Mouse (Mus musculus) hindbrain, postnatal 0 days (tissue): Measurements from ENCODE around the gene Npnt. TPM values are rescaled to one million over a fixed set of nuclear protein-coding genes. Genes with fewer than 3 reads are reported as not detected.

Source experiments
- ATAC-seq: fragments of 200-750 bp; cut with Nextera tagmentation; 2 replicates; pipeline ENCODE4 v1.8.0; 2017; ENCODE audit warnings: mild to moderate bottlenecking, moderate TSS enrichment, moderate library complexity
- DNase-seq: peaks from one replicate; pipeline ENCODE4 v3.0.0-alpha.2; 2015; ENCODE audit warnings: low spot score
- H3K27ac ChIP-seq: fragments of 300-500 bp; sonication (generic); 2 replicates; pipeline ENCODE4 v1.5.1; 2014; ENCODE audit warnings: mild to moderate bottlenecking
- H3K27me3 ChIP-seq: fragments of 300-500 bp; sonication (generic); 2 replicates; pipeline ENCODE4 v1.6.1; 2014; ENCODE audit warnings: low read length, mixed read lengths; ENCODE audit not compliant: insufficient read depth
- H3K36me3 ChIP-seq: fragments of 300-500 bp; sonication (generic); 2 replicates; pipeline ENCODE4 v1.6.1; 2014; ENCODE audit warnings: low read length, mixed read lengths; ENCODE audit not compliant: insufficient read depth
- H3K4me1 ChIP-seq: fragments of 300-500 bp; sonication (generic); 2 replicates; pipeline ENCODE4 v1.6.1; 2014; ENCODE audit warnings: antibody characterized with exemption, low read length, mixed read lengths; ENCODE audit not compliant: insufficient read depth
- H3K4me2 ChIP-seq: fragments of 300-500 bp; sonication (generic); 2 replicates; pipeline ENCODE4 v1.6.1; 2014; ENCODE audit warnings: low read depth, mild to moderate bottlenecking, low read length, moderate library complexity, mixed read lengths
- H3K4me3 ChIP-seq: fragments of 300-500 bp; sonication (generic); 2 replicates; pipeline ENCODE4 v1.5.1; 2014; ENCODE audit warnings: low read length
- H3K9ac ChIP-seq: fragments of 300-500 bp; sonication (generic); replicated peaks from 2 replicates; pipeline ENCODE4 v1.6.1; 2014; ENCODE audit warnings: mild to moderate bottlenecking, low read length, moderate library complexity, mixed read lengths
- H3K9me3 ChIP-seq: fragments of 300-500 bp; sonication (generic); 2 replicates; pipeline ENCODE4 v1.6.1; 2016; ENCODE audit warnings: low read length, mixed read lengths
- CTCF ChIP-seq: IDR thresholded peaks from 2 replicates; pipeline ENCODE4 v1.5.1; 2016; ENCODE audit warnings: antibody characterized with exemption, control low read depth, low read depth
- WGBS: fragments of 180-500 bp; shearing (Covaris S2); extraction: QIAGEN DNeasy Blood & Tissue Kit; methylation state at CpG from one replicate; pipeline ENCODE4 v1.1.7; 2014; 5-methylcytosine and 5-hydroxymethylcytosine counted together
- polyA plus RNA-seq: library from polyadenylated mRNA; unstranded; fragments of >200 nt; fragmentation: Nextera tagmentation; extraction: Ambion mirVana; gene quantifications from 2 replicates; pipeline ENCODE4 v1.2.1, GENCODE M21; 2015
- total RNA-seq: library from RNA; depleted of rRNA; stranded (reverse); fragments of >200 nt; gene quantifications from 2 replicates; pipeline ENCODE4 v1.2.3, GENCODE M21; 2014

Gene Npnt
- total and polyA plus RNA-seq, 2 experiments from 2014 or later, result 12.6 to 22.9 TPM

- Histone ChIP-seq H3K4me2 (no peak overlapping the region), H3K27me3 (no peaks in the 10 kb centered on the region), H3K9me3 (no peaks in the 10 kb centered on the region), H3K27ac (no peak overlapping the region), H3K4me1 (no peaks in the 10 kb centered on the region), H3K36me3 (no peaks in the 10 kb centered on the region), H3K9ac (no peak overlapping the region), H3K4me3 (no peak overlapping the region)
- no peak for DNase-seq
- 0 out of 2 replicates have a peak, but pooled peaks have one; percentile 12 for ATAC-seq
- 80% methylated on average over 7 of the region's 7 CpGs for WGBS
- TF ChIP-seq CTCF, result no peak
Measured at GRCm38 (mm10) chr3:132894086-132894485, 56.0 kb downstream of the Npnt start.

- Histone ChIP-seq H3K9ac (no peak overlapping the region), H3K9me3 (no peaks in the 10 kb centered on the region), H3K36me3 (no peaks in the 10 kb centered on the region), H3K27me3 (no peaks in the 10 kb centered on the region), H3K4me3 (no peak overlapping the region), H3K4me2 (no peak overlapping the region), H3K27ac (no peak overlapping the region), H3K4me1 (no peaks in the 10 kb centered on the region)
- no peak for DNase-seq
- 88% methylated on average over 3 of the region's 3 CpGs for WGBS
- ATAC-seq, result peak; percentile 40; the same call in 1 of the 2 replicates
- TF ChIP-seq CTCF, result no peak
Measured at GRCm38 (mm10) chr3:132893676-132894075, 56.4 kb downstream of the Npnt start.

GRCm38 (mm10) chr3:132893044-132893443, 57.0 kb downstream of the Npnt start:
- Histone ChIP-seq H3K27ac (no peak overlapping the region), H3K36me3 (no peaks in the 10 kb centered on the region), H3K9ac (no peak overlapping the region), H3K4me2 (no peak overlapping the region), H3K4me3 (no peak overlapping the region), H3K27me3 (no peaks in the 10 kb centered on the region), H3K4me1 (no peaks in the 10 kb centered on the region), H3K9me3 (no peaks in the 10 kb centered on the region)
- 84% methylated on average over 7 of the region's 7 CpGs for WGBS
- ATAC-seq (no peak), DNase-seq (no peak)
- TF ChIP-seq CTCF, result peak; percentile 21

GRCm38 (mm10) chr3:132892481-132892880, 57.6 kb downstream of the Npnt start:
- no peak overlapping the region for H3K4me2 ChIP-seq
- H3K4me1 ChIP-seq, result no peaks in the 10 kb centered on the region
- TF ChIP-seq CTCF, result no peak
- H3K27ac ChIP-seq, result no peak overlapping the region
- DNase-seq (no peak), ATAC-seq (no peak)
- H3K9ac ChIP-seq, result no peak overlapping the region
- no peaks in the 10 kb centered on the region for H3K27me3 ChIP-seq
- no peaks in the 10 kb centered on the region for H3K9me3 ChIP-seq
- 86% methylated on average over 7 of the region's 7 CpGs for WGBS
- H3K36me3 ChIP-seq, result no peaks in the 10 kb centered on the region
- H3K4me3 ChIP-seq, result no peak overlapping the region

- DNase-seq (no peak), ATAC-seq (no peak)
- H3K4me1 ChIP-seq, result no peaks in the 10 kb centered on the region
- H3K4me2 ChIP-seq, result no peak overlapping the region
- TF ChIP-seq CTCF, result no peak
- no peak overlapping the region for H3K4me3 ChIP-seq
- H3K27ac ChIP-seq, result no peak overlapping the region
- no peaks in the 10 kb centered on the region for H3K36me3 ChIP-seq
- 93% methylated on average over 16 of the region's 16 CpGs for WGBS
- no peaks in the 10 kb centered on the region for H3K9me3 ChIP-seq
- H3K9ac ChIP-seq, result no peak overlapping the region
- no peaks in the 10 kb centered on the region for H3K27me3 ChIP-seq
Measured at GRCm38 (mm10) chr3:132887074-132887848, 62.8 kb downstream of the Npnt start.

GRCm38 (mm10) chr3:132886419-132887050, 63.6 kb downstream of the Npnt start:
- Histone ChIP-seq H3K9me3 (no peaks in the 10 kb centered on the region), H3K36me3 (no peaks in the 10 kb centered on the region), H3K4me2 (no peak overlapping the region), H3K4me1 (no peaks in the 10 kb centered on the region), H3K9ac (no peak overlapping the region), H3K27me3 (no peaks in the 10 kb centered on the region), H3K4me3 (no peak overlapping the region), H3K27ac (no peak overlapping the region)
- 94% methylated on average over 6 of the region's 6 CpGs for WGBS
- no peak for DNase-seq
- no peak for TF ChIP-seq CTCF
- no peak for ATAC-seq

GRCm38 (mm10) chr3:132884459-132884858, 65.6 kb downstream of the Npnt start:
- no peak for ATAC-seq
- H3K27ac ChIP-seq, result no peak overlapping the region
- no peak for DNase-seq
- H3K4me2 ChIP-seq, result no peak overlapping the region
- TF ChIP-seq CTCF, result no peak
- no peaks in the 10 kb centered on the region for H3K9me3 ChIP-seq
- H3K4me3 ChIP-seq, result no peak overlapping the region
- H3K9ac ChIP-seq, result no peak overlapping the region
- no peaks in the 10 kb centered on the region for H3K27me3 ChIP-seq
- no peaks in the 10 kb centered on the region for H3K36me3 ChIP-seq
- 87% methylated on average over 10 of the region's 10 CpGs for WGBS
- H3K4me1 ChIP-seq, result no peaks in the 10 kb centered on the region; the same call in 1 of the 2 replicates
